12 mouse cellular contexts compared by ENCODE assay signal in genomic region chr4:118526408-118527334, GRCm38 (mm10). TPM values are rescaled to one million over a fixed set of nuclear protein-coding genes. Genes with fewer than 3 reads are reported as not detected.
A peak's percentile ranks its signal among the peaks of the same experiment; 100 is the strongest.
DNase-seq lines count a peak whose midpoint lies in the region; ATAC-seq lines count a peak whose summit lies in the region.
"Had no signal": no experiment of that assay in that cellular context is flagged by ENCODE, and none has a peak within 500 bp of the region (broad histone marks: within the 10 kb centered on the region; RNA-seq: fewer than 3 reads in every experiment).

Gene 2610528J11Rik, plus strand, starts transcription at chr4:118526999.

- H3K4me1 ChIP-seq in limb, embryonic 13.5 days = peaks cover 9% of the 10 kb centered on the region; the same call in 1 of the 2 replicates

- ATAC-seq in limb, embryonic 13.5 days (ENCODE audit: low FRiP score, low read depth) = no peak

- no peak within 1 kb of the TSS for H3K27ac ChIP-seq in limb, embryonic 13.5 days
- H3K27ac ChIP-seq: gastrocnemius, adult 2 months had no signal

- H3K36me3 ChIP-seq in limb, embryonic 13.5 days = no peaks in the 10 kb centered on the region

- no peak within 1 kb of the TSS for H3K4me3 ChIP-seq in limb, embryonic 13.5 days
- H3K4me3 ChIP-seq: gastrocnemius, adult 2 months; myocyte had no signal

- no peaks in the 10 kb centered on the region for H3K9me3 ChIP-seq in limb, embryonic 13.5 days

- 39% methylated on average over 17 of the region's 17 CpGs for WGBS in limb, embryonic 13.5 days

- peak; percentile 20 for DNase-seq in embryo, embryonic 10 days (ENCODE audit: low spot score)
- no peak for DNase-seq in embryo, embryonic 10.5 days (ENCODE audit: low spot score)
- no peak for DNase-seq in gonadal fat pad, adult 2 months (ENCODE audit: low read depth)
- peak; percentile 92 for DNase-seq in lung, postnatal 36 days
- no peak for DNase-seq in adrenal gland, adult 8-10 months
- DNase-seq in gastrocnemius, adult 8-10 months (ENCODE audit: low spot score in 2 of 2) = no peak
- no peak for DNase-seq in spleen, postnatal 10 days (ENCODE audit: low spot score in 2 of 2)
- DNase-seq: cerebellum, adult 8-10 months; gastrocnemius, adult 2 months had no signal

- no peaks in the 10 kb centered on the region; the same call in 1 of the 2 replicates for H3K27me3 ChIP-seq in limb, embryonic 13.5 days

- H3K4me2 ChIP-seq in limb, embryonic 13.5 days (replicated peaks) = peak within 1 kb of the TSS; percentile 26; the same call in 1 of the 2 replicates

- H3K9ac ChIP-seq in limb, embryonic 13.5 days = no peak within 1 kb of the TSS

RNA-seq across cellular contexts. Expression of gene 2610528J11Rik, which starts in this region (rescaled TPM):
- polyA plus RNA-seq in gonadal fat pad, adult 2 months (2012; rRNA removed) = 26.7 and 28.6 TPM in 2 replicates
- 1.0 and 2.0 TPM in 2 replicates for polyA plus RNA-seq in limb, embryonic 13.5 days (2015; fragmentation: Nextera tagmentation; extraction: Ambion mirVana)
- not detected for total RNA-seq in adrenal gland, adult 8-10 months (2022)
- not detected for total RNA-seq in gastrocnemius, adult 8-10 months (2022)
- total RNA-seq: gastrocnemius, adult 2 months; layer of hippocampus, adult 18-20 months had no signal
- polyA plus RNA-seq: myocyte had no signal

Comparison
In these comparisons a context has a peak if more than half of its experiments do, and no peak if none do; other contexts are left out.
1. DNase-seq: peak in embryo, embryonic 10 days (single experiment) and lung, postnatal 36 days (single experiment); none in embryo, embryonic 10.5 days (single experiment), gonadal fat pad, adult 2 months (single experiment), adrenal gland, adult 8-10 months (single experiment), gastrocnemius, adult 8-10 months (0 of 2) and spleen, postnatal 10 days (0 of 2).